Mouse (Mus musculus): ENCODE results near the gene Sema3e. TPM values are rescaled to one million over a fixed set of nuclear protein-coding genes. Genes with fewer than 3 reads are reported as not detected.
A peak's percentile ranks its signal among the peaks of the same experiment; 100 is the strongest.

Sema3e gene
- polyA plus RNA-seq, 1 experiment from 2014 or later = 18.9 TPM

- Histone ChIP-seq H3K27ac (ENCODE audit: low read length) (no peak overlapping the region), H3K27me3 (replicated peaks; ENCODE audit: insufficient read depth, low read length) (no peaks in the 10 kb centered on the region), H3K9me3 (ENCODE audit: low read length) (no peaks in the 10 kb centered on the region), H3K4me3 (ENCODE audit: low read depth, low read length) (no peak overlapping the region), H3K9ac (replicated peaks; ENCODE audit: low read depth) (no peak overlapping the region), H3K4me1 (ENCODE audit: insufficient read depth, low read depth, low read length) (no peaks in the 10 kb centered on the region), H3K36me3 (ENCODE audit: insufficient read depth, low read length) (no peaks in the 10 kb centered on the region), H3K4me2 (replicated peaks; ENCODE audit: low read depth, low read length) (no peak overlapping the region)
- no peak for DNase-seq (ENCODE audit: low spot score)
- no peak for ATAC-seq
- TF ChIP-seq EP300 (IDR thresholded peaks at IDR 0.05) (no peak), CTCF (IDR thresholded peaks at IDR 0.05) (no peak)
- 68% methylated on average over 5 of the region's 5 CpGs for WGBS
These were observed 29.4 kb downstream of the Sema3e start for GRCm38 (mm10) chr5:14054472-14054871.

GRCm38 (mm10) chr5:14059895-14060553 is 34.9 kb downstream of the Sema3e start:
- no peak for ATAC-seq
- TF ChIP-seq EP300 (IDR thresholded peaks at IDR 0.05) (no peak), CTCF (IDR thresholded peaks at IDR 0.05) (no peak)
- H3K9me3 ChIP-seq (ENCODE audit: low read length) = no peaks in the 10 kb centered on the region
- no peak overlapping the region for H3K4me2 ChIP-seq (replicated peaks; ENCODE audit: low read depth, low read length)
- no peaks in the 10 kb centered on the region for H3K27me3 ChIP-seq (replicated peaks; ENCODE audit: insufficient read depth, low read length)
- H3K36me3 ChIP-seq (ENCODE audit: insufficient read depth, low read length) = no peaks in the 10 kb centered on the region
- WGBS = 63% methylated on average over 4 of the region's 4 CpGs
- no peaks in the 10 kb centered on the region for H3K4me1 ChIP-seq (ENCODE audit: insufficient read depth, low read depth, low read length)
- H3K9ac ChIP-seq (replicated peaks; ENCODE audit: low read depth) = no peak overlapping the region
- no peak overlapping the region for H3K27ac ChIP-seq (ENCODE audit: low read length)
- no peak for DNase-seq (ENCODE audit: low spot score)
- no peak overlapping the region for H3K4me3 ChIP-seq (ENCODE audit: low read depth, low read length)

GRCm38 (mm10) chr5:14062918-14063481 is 37.9 kb downstream of the Sema3e start:
- H3K4me2 ChIP-seq (replicated peaks; ENCODE audit: low read depth, low read length) = no peak overlapping the region
- H3K9ac ChIP-seq (replicated peaks; ENCODE audit: low read depth) = no peak overlapping the region
- DNase-seq (ENCODE audit: low spot score) (no peak), ATAC-seq (no peak)
- H3K27ac ChIP-seq (ENCODE audit: low read length) = no peak overlapping the region
- WGBS = 68% methylated on average over 4 of the region's 4 CpGs
- H3K27me3 ChIP-seq (replicated peaks; ENCODE audit: insufficient read depth, low read length) = no peaks in the 10 kb centered on the region
- no peaks in the 10 kb centered on the region for H3K4me1 ChIP-seq (ENCODE audit: insufficient read depth, low read depth, low read length)
- H3K4me3 ChIP-seq (ENCODE audit: low read depth, low read length) = no peak overlapping the region
- H3K36me3 ChIP-seq (ENCODE audit: insufficient read depth, low read length) = no peaks in the 10 kb centered on the region
- TF ChIP-seq EP300 (IDR thresholded peaks at IDR 0.05) (no peak), CTCF (IDR thresholded peaks at IDR 0.05) (no peak)
- no peaks in the 10 kb centered on the region for H3K9me3 ChIP-seq (ENCODE audit: low read length)

GRCm38 (mm10) chr5:14073152-14073551 is 48.1 kb downstream of the Sema3e start:
- H3K4me2 ChIP-seq (replicated peaks; ENCODE audit: low read depth, low read length) = no peak overlapping the region
- TF ChIP-seq CTCF (IDR thresholded peaks at IDR 0.05) = no peak
- TF ChIP-seq EP300 (IDR thresholded peaks at IDR 0.05) = 0 out of 2 replicates have a peak, but pooled peaks have one; percentile 26
- H3K27me3 ChIP-seq (replicated peaks; ENCODE audit: insufficient read depth, low read length) = no peaks in the 10 kb centered on the region
- H3K27ac ChIP-seq (ENCODE audit: low read length) = no peak overlapping the region
- no peak overlapping the region for H3K9ac ChIP-seq (replicated peaks; ENCODE audit: low read depth)
- H3K4me3 ChIP-seq (ENCODE audit: low read depth, low read length) = no peak overlapping the region
- H3K4me1 ChIP-seq (ENCODE audit: insufficient read depth, low read depth, low read length) = no peaks in the 10 kb centered on the region
- no peaks in the 10 kb centered on the region for H3K36me3 ChIP-seq (ENCODE audit: insufficient read depth, low read length)
- DNase-seq (ENCODE audit: low spot score) (peak; percentile 23), ATAC-seq (no peak)
- 44% methylated on average over 3 of the region's 3 CpGs for WGBS
- H3K9me3 ChIP-seq (ENCODE audit: low read length) = no peaks in the 10 kb centered on the region

GRCm38 (mm10) chr5:14088100-14088499 is 63.0 kb downstream of the Sema3e start:
- Histone ChIP-seq H3K27me3 (replicated peaks; ENCODE audit: insufficient read depth, low read length) (no peaks in the 10 kb centered on the region), H3K27ac (ENCODE audit: low read length) (no peak overlapping the region), H3K4me3 (ENCODE audit: low read depth, low read length) (no peak overlapping the region), H3K36me3 (ENCODE audit: insufficient read depth, low read length) (no peaks in the 10 kb centered on the region), H3K9me3 (ENCODE audit: low read length) (no peaks in the 10 kb centered on the region), H3K4me1 (ENCODE audit: insufficient read depth, low read depth, low read length) (no peaks in the 10 kb centered on the region), H3K9ac (replicated peaks; ENCODE audit: low read depth) (no peak overlapping the region), H3K4me2 (replicated peaks; ENCODE audit: low read depth, low read length) (no peak overlapping the region)
- ATAC-seq (no peak), DNase-seq (ENCODE audit: low spot score) (peak; percentile 29)
- TF ChIP-seq EP300 (IDR thresholded peaks at IDR 0.05) = no peak
- no peak for TF ChIP-seq CTCF (IDR thresholded peaks at IDR 0.05)
- 37% methylated on average over 2 of the region's 2 CpGs for WGBS

GRCm38 (mm10) chr5:14089875-14090608 is 65.0 kb downstream of the Sema3e start:
- Histone ChIP-seq H3K27me3 (replicated peaks; ENCODE audit: insufficient read depth, low read length) (no peaks in the 10 kb centered on the region), H3K4me2 (replicated peaks; ENCODE audit: low read depth, low read length) (no peak overlapping the region), H3K27ac (ENCODE audit: low read length) (no peak overlapping the region), H3K9me3 (ENCODE audit: low read length) (no peaks in the 10 kb centered on the region), H3K36me3 (ENCODE audit: insufficient read depth, low read length) (no peaks in the 10 kb centered on the region), H3K4me1 (ENCODE audit: insufficient read depth, low read depth, low read length) (no peaks in the 10 kb centered on the region), H3K9ac (replicated peaks; ENCODE audit: low read depth) (no peak overlapping the region), H3K4me3 (ENCODE audit: low read depth, low read length) (no peak overlapping the region)
- ATAC-seq = no peak
- TF ChIP-seq EP300 (IDR thresholded peaks at IDR 0.05) (no peak), CTCF (IDR thresholded peaks at IDR 0.05) (no peak)
- WGBS = 75% methylated on average over 9 of the region's 9 CpGs
- no peak for DNase-seq (ENCODE audit: low spot score)

Measured in lung, postnatal 0 days (tissue).